Mouse (Mus musculus) forebrain, embryonic 14.5 days (tissue): Measurements from ENCODE around the gene Spsb4. TPM values are rescaled to one million over a fixed set of nuclear protein-coding genes. Genes with fewer than 3 reads are reported as not detected.

Source experiments
- ATAC-seq: fragments of 200-750 bp; cut with Nextera tagmentation; 2 replicates; pipeline ENCODE4 v1.8.0; 2017; ENCODE audit warnings: mild to moderate bottlenecking, moderate library complexity
- DNase-seq: peaks from one replicate; pipeline ENCODE4 v3.0.0-alpha.2; 2015; ENCODE audit warnings: low spot score
- H3K27ac ChIP-seq: fragments of 300-500 bp; sonication (generic); 2 replicates; pipeline ENCODE4 v1.5.1; 2014; ENCODE audit warnings: low read depth, mild to moderate bottlenecking, control low read depth, low read length, moderate library complexity
- H3K27me3 ChIP-seq: fragments of 300-500 bp; sonication (generic); replicated peaks from 2 replicates; pipeline ENCODE4 v1.6.1; 2014; ENCODE audit warnings: low read length, control low read depth, mixed read lengths; ENCODE audit not compliant: control insufficient read depth, insufficient read depth
- H3K36me3 ChIP-seq: fragments of 300-500 bp; sonication (generic); 2 replicates; pipeline ENCODE4 v1.6.1; 2014; ENCODE audit warnings: low read length, control low read depth; ENCODE audit not compliant: control insufficient read depth, insufficient read depth
- H3K4me1 ChIP-seq: fragments of 300-500 bp; sonication (generic); 2 replicates; pipeline ENCODE4 v1.6.1; 2014; ENCODE audit warnings: antibody characterized with exemption, low read length, control low read depth; ENCODE audit not compliant: control insufficient read depth, insufficient read depth
- H3K4me2 ChIP-seq: fragments of 300-500 bp; sonication (generic); 2 replicates; pipeline ENCODE4 v1.6.1; 2014; ENCODE audit warnings: mild to moderate bottlenecking, control low read depth, low read length
- H3K4me3 ChIP-seq: fragments of 300-500 bp; sonication (generic); 2 replicates; pipeline ENCODE4 v1.5.1; 2014; ENCODE audit warnings: low read depth, low read length, control low read depth
- H3K9ac ChIP-seq: fragments of 300-500 bp; sonication (generic); 2 replicates; pipeline ENCODE4 v1.6.1; 2014; ENCODE audit warnings: mild to moderate bottlenecking, low read length, control low read depth, moderate library complexity
- H3K9me3 ChIP-seq: fragments of 300-500 bp; sonication (generic); replicated peaks from 2 replicates; pipeline ENCODE4 v1.6.1; 2016; ENCODE audit warnings: low read length, control low read depth, mixed read lengths; ENCODE audit not compliant: control insufficient read depth
- WGBS: fragments of 180-500 bp; shearing (Covaris S2); extraction: QIAGEN DNeasy Blood & Tissue Kit; methylation state at CpG from one replicate; pipeline ENCODE4 v1.1.7; 2014; 5-methylcytosine and 5-hydroxymethylcytosine counted together
- polyA plus RNA-seq: library from polyadenylated mRNA; unstranded; fragments of >200 nt; fragmentation: Nextera tagmentation; extraction: Ambion mirVana; gene quantifications from 2 replicates; pipeline ENCODE4 v1.2.1, GENCODE M21; 2014

Spsb4 gene
- polyA plus RNA-seq, 1 experiment from 2014 or later: 20.8 TPM

DNA sequence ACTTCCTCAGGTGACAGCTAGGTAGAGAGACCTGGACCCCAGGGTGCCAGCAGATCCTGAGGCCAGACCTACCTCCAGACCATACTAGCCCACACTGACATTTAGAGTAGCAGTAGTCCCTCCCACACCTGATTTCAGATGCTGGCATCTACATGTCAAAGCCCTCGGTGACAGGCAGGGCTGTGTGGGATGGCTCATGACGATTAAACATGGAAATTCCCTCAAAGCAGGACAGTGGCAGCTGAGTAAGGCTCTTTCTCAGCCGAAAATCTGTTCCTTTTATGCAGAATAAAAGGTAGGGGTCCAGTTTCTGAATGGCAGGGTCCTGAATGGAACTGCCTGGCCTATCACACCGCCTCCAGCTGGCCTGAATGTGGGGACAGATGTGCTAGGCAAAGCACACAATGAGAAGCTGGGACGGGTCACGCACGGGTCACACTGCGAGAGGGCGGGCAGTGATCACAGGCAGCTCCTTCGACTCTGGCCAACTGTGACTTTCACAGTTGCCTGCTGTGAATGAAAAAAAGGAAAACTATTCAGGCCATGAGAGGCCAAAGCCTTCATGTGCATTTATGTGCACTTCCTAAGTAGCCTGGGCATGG is 29.2 kb downstream of the Spsb4 start:
- Histone ChIP-seq H3K4me2 (no peak overlapping the region), H3K9me3 (no peaks in the 10 kb centered on the region), H3K9ac (no peak overlapping the region), H3K27me3 (no peaks in the 10 kb centered on the region), H3K36me3 (no peaks in the 10 kb centered on the region), H3K4me3 (no peak overlapping the region), H3K27ac (peak overlapping the region; percentile 54; the same call in 1 of the 2 replicates), H3K4me1 (peaks cover 32% of the 10 kb centered on the region)
- 17% methylated on average over 10 of the region's 10 CpGs for WGBS
- DNase-seq: peak; percentile 37
- ATAC-seq: peak; percentile 49

DNA sequence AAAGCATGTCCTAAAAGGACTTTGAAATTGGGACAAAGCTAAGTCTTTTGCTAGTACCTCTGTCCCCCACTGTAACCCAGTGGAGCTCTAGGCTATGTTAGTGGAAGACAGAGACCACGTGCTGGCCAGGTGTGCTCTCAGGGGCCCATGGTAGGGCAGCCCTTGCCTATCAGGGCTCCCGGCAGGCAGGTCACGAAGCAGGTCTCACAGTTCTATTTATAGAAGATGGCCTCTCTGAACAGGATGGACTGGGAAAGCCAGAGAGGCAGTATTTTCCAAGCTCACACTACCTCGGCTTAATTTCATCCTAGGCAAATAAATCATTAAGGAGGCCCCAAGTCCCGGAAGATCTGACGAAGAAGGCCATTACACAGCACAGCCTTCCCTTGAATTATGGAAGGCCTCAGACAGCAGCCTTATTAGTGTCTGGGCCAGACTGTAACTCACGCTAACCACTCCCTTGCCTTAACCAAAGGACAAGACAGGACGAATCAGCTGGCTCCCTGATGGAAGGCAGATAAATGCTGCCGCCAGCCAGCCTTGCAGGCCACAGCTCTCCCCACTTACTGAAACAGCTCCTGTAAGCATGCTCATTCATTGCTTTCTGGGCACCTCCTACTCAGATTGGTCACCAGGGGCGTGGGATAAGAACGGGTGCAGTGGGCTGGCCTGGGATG is 31.7 kb downstream of the Spsb4 start:
- Histone ChIP-seq H3K4me1 (peaks cover 32% of the 10 kb centered on the region), H3K4me3 (no peak overlapping the region), H3K36me3 (no peaks in the 10 kb centered on the region), H3K27ac (no peak overlapping the region), H3K9ac (no peak overlapping the region), H3K27me3 (no peaks in the 10 kb centered on the region), H3K9me3 (no peaks in the 10 kb centered on the region), H3K4me2 (no peak overlapping the region)
- DNase-seq: no peak
- WGBS: 69% methylated on average over 11 of the region's 11 CpGs
- no peak for ATAC-seq

DNA sequence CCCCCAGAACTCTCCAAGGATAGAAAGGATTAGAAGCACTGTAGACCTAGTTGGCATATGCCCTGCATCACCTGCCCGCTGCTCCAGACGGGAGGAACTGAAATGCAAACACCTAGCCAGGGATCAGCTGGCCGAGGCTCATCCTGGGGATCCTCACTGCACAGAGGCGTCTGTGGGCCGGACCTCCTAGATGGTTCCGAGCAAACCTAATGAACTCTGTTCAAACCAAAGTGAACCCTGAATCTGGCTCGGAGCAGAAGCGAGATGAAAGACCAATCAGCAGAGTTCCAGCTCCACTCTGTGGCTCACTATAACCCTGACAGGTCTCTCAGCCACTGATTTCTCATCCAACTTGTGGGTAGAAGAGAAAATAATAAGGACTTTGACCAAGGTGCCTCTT is 34.6 kb downstream of the Spsb4 start:
- Histone ChIP-seq H3K27ac (no peak overlapping the region), H3K9me3 (no peaks in the 10 kb centered on the region), H3K4me2 (no peak overlapping the region), H3K27me3 (no peaks in the 10 kb centered on the region), H3K36me3 (no peaks in the 10 kb centered on the region), H3K9ac (no peak overlapping the region), H3K4me3 (no peak overlapping the region), H3K4me1 (peaks cover 37% of the 10 kb centered on the region)
- ATAC-seq: no peak
- WGBS: 95% methylated on average over 8 of the region's 8 CpGs
- DNase-seq: no peak

DNA sequence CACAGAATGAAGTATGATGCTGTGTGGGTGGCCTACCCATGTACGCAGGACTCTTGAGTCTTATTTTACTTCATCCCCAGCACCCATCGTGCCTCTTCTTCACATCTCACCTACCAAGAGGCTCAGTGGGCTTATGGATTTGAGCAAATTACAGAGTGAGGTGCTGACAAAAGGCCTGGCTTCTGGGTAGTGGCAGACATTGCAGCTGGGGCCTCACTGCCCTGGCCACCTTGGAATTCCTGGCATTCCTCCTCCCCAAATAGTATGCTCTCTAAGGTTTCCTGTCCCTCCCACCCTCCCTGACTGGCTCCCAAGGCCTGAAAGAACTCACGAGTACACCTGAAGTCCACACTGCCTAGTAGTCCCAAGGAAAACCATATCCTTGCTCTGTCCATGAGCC is 35.7 kb downstream of the Spsb4 start:
- no peak for ATAC-seq
- WGBS: 63% methylated on average over 3 of the region's 3 CpGs
- Histone ChIP-seq H3K4me1 (peaks cover 48% of the 10 kb centered on the region), H3K9ac (no peak overlapping the region), H3K27me3 (no peaks in the 10 kb centered on the region), H3K4me3 (no peak overlapping the region), H3K36me3 (no peaks in the 10 kb centered on the region), H3K9me3 (no peaks in the 10 kb centered on the region), H3K27ac (no peak overlapping the region), H3K4me2 (no peak overlapping the region)
- no peak for DNase-seq

DNA sequence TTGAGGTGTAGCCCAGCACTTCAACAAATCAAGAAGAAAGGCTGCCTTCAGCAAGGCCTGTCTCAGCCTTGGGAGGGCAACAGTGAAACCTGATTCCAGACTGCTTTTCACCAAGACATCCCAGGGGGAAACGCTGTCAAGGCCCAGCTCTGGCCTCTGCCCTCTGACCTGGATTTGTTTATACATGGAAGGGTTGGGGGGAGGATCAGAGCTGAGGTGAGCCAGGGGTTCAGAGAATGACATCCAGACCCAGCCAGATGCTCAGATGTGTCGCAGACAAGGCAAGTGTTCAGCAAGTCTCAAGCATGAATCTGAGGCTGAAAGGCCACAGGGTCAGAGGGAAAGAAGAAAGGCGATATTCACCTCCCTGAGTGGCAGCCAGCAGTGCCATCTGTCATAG is 36.3 kb downstream of the Spsb4 start:
- Histone ChIP-seq H3K4me3 (no peak overlapping the region), H3K4me1 (peaks cover 54% of the 10 kb centered on the region), H3K4me2 (no peak overlapping the region), H3K36me3 (no peaks in the 10 kb centered on the region), H3K9ac (no peak overlapping the region), H3K9me3 (no peaks in the 10 kb centered on the region), H3K27ac (no peak overlapping the region), H3K27me3 (no peaks in the 10 kb centered on the region)
- WGBS: 28% methylated on average over 3 of the region's 3 CpGs
- ATAC-seq: no peak
- no peak for DNase-seq

DNA sequence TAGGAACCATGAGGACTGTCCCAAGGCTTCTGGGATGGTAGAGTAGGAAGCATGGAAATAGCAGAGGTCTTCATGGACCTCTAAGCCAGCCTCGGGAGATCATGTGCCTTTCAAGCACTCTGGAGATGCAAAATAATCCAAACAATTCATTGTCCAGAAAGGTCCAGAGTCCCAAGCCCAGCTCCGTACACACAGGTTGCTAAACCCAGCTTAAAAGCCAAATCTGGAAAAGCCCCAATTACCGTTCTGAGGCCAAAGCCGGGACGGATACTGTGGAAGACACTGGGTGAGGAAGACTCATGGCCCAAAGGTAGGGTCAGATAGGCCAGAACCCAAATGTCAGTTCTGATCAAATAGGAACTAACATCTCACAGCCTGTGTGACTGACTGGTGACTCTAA is 36.8 kb downstream of the Spsb4 start:
- no peak for ATAC-seq
- no peak overlapping the region for H3K4me3 ChIP-seq
- H3K36me3 ChIP-seq: no peaks in the 10 kb centered on the region
- no peak overlapping the region for H3K4me2 ChIP-seq
- H3K9me3 ChIP-seq: no peaks in the 10 kb centered on the region
- 0 out of 2 replicates have a peak overlapping the region, but pooled peaks have one; percentile 63 for H3K27ac ChIP-seq
- WGBS: 83% methylated on average over 5 of the region's 5 CpGs
- peaks cover 52% of the 10 kb centered on the region for H3K4me1 ChIP-seq
- H3K27me3 ChIP-seq: no peaks in the 10 kb centered on the region
- DNase-seq: no peak
- H3K9ac ChIP-seq: no peak overlapping the region

DNA sequence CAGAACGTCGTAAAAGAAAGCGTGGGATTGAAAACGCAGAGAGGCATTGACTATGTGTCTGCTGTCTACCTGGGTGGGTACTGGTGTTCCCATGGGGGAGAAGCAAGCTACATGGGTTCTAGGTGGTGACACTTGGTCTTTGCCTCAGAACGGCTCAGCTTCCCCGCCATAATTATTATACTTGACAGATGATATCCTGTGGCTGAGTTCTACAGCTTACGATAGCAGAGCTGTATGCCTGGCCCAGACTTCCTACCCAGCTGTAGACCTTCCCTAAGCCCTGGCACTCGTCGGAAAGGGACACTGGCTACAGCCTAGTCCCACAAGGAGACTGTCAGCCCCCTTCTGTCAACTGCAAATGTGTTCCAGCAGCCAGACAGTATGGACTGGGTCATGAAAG is 37.5 kb downstream of the Spsb4 start:
- H3K4me3 ChIP-seq: no peak overlapping the region
- H3K4me2 ChIP-seq: no peak overlapping the region
- H3K36me3 ChIP-seq: no peaks in the 10 kb centered on the region
- no peaks in the 10 kb centered on the region for H3K27me3 ChIP-seq
- no peak overlapping the region for H3K9ac ChIP-seq
- WGBS: 12% methylated on average over 9 of the region's 9 CpGs
- no peaks in the 10 kb centered on the region for H3K9me3 ChIP-seq
- peak; percentile 18 for ATAC-seq
- DNase-seq: no peak
- H3K27ac ChIP-seq: peak overlapping the region; percentile 63
- peaks cover 51% of the 10 kb centered on the region for H3K4me1 ChIP-seq

DNA sequence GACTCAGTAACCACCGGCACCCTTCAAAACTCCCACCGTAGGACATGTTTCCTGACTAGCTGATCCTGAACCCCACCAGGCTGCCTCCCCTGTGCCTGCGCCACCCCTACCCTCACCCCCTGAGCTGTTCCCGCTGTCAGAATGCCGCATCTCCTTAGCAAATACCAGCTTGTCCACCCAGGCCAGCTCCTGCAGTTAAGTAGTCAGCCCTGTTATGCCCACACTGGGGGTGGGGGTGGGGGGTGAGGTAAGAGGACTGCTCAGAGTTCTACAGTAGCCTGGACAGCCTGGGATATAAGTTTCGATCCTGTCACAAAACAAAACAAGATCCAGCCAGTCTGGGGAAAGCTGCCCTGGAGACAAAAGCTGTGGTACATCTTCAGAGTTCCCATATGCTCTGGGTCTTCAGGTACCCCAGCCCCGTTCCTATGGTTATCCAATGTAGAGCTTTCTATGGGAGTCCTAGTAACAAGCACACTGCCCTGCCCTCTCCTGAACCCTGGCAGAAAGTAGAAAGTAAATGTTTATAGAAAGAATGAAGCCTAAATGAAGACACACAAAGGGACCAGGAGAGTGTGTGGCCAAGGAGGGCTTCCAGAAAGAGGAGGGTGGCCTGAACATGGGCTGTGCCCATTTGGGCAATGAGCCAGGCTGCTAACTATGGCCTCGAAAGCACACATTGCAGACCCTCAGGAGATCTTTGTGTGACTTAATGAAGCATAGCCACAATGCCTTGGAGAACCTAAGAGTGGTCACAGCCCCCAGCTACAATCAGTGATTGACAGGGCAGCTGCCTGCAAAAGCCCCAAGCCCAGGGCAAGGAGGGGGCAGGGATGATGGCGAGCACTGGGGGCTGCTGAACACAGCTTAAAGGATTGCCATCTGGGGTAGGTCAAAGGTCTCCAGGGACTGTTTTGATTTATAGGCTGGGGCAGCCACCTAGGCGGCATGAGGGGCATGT is 38.3 kb downstream of the Spsb4 start:
- peaks cover 51% of the 10 kb centered on the region for H3K4me1 ChIP-seq
- peak overlapping the region; percentile 63 for H3K27ac ChIP-seq
- no peaks in the 10 kb centered on the region for H3K27me3 ChIP-seq
- WGBS: 20% methylated on average over 10 of the region's 10 CpGs
- H3K4me3 ChIP-seq: no peak overlapping the region
- ATAC-seq (peak; percentile 82), DNase-seq (peak; percentile 90)
- H3K9me3 ChIP-seq: no peaks in the 10 kb centered on the region
- no peak overlapping the region for H3K4me2 ChIP-seq
- H3K36me3 ChIP-seq: no peaks in the 10 kb centered on the region
- no peak overlapping the region; the same call in 1 of the 2 replicates for H3K9ac ChIP-seq
